Mouse (Mus musculus) olfactory bulb, adult 2 months (tissue): Measurements from ENCODE around the gene Slit3. TPM values are rescaled to one million over a fixed set of nuclear protein-coding genes. Genes with fewer than 3 reads are reported as not detected.

ENCODE experiments used
- H3K27ac ChIP-seq: fragments of 200-500 bp; 2 replicates; pipeline ENCODE4 v1.5.1; 2012; ENCODE audit warnings: low read depth, low read length; ENCODE audit not compliant: insufficient read depth
- H3K4me1 ChIP-seq: fragments of 200-500 bp; 2 replicates; pipeline ENCODE4 v1.6.1; 2012; ENCODE audit warnings: low read length; ENCODE audit not compliant: control insufficient read depth, insufficient read depth
- H3K4me3 ChIP-seq: fragments of 200-500 bp; 2 replicates; pipeline ENCODE4 v1.5.1; 2012; ENCODE audit warnings: mild to moderate bottlenecking, low read depth, low read length, moderate library complexity; ENCODE audit not compliant: insufficient read depth
- CTCF ChIP-seq: fragments of 200-500 bp; IDR thresholded peaks from 2 replicates; pipeline ENCODE4 v1.5.1; 2012; ENCODE audit warnings: low read depth, mild to moderate bottlenecking, low read length, moderate library complexity; ENCODE audit not compliant: insufficient read depth
- POLR2A ChIP-seq: fragments of 200-500 bp; IDR thresholded peaks from 2 replicates; pipeline ENCODE4 v1.6.1; 2012; ENCODE audit warnings: mild to moderate bottlenecking, low read depth, low read length, moderate library complexity; ENCODE audit not compliant: insufficient read depth
- WGBS: fragments of 180-500 bp; shearing (Covaris S2); methylation state at CpG from one replicate; pipeline ENCODE4 v1.1.7; 2018; 5-methylcytosine and 5-hydroxymethylcytosine counted together
- polyA plus RNA-seq: library from polyadenylated mRNA; stranded (reverse); fragments of >200 nt; gene quantifications from 2 replicates; pipeline ENCODE4 v1.2.4, GENCODE M21; 2012; ENCODE audit warnings: low replicate concordance; ENCODE audit not compliant: missing spikeins, insufficient read depth, insufficient read length

The Slit3 gene
- polyA plus RNA-seq, 1 experiment, result not detected

DNA sequence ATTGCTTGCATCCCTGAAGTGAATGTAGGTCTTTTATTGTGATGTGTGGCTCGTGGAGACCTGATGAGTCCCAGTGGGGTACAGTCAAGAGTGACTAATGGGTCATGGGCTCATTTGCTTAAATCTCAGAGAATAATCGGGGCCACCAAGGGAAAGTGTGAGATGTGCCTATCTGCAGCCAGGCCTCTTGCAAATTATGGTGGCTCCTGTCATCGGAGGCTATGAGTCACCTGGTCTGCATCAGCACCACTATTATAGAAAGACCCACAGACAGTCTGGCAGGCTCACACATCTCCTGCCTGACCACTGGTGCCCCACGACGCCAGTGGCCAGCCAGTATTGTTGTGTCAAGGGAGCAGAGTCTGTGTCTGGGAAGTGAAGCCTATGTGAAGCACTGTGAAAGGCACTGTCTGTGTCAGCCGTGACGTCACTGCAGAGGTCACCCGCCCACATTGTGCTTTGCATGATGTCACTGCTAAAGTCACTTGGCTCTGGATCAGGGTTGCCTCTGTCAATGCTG is 171.3 kb downstream of the Slit3 start:
- H3K4me1 ChIP-seq, result no peaks in the 10 kb centered on the region
- 80% methylated on average over 8 of the region's 8 CpGs for WGBS
- no peak for TF ChIP-seq POLR2A
- TF ChIP-seq CTCF, result no peak

DNA sequence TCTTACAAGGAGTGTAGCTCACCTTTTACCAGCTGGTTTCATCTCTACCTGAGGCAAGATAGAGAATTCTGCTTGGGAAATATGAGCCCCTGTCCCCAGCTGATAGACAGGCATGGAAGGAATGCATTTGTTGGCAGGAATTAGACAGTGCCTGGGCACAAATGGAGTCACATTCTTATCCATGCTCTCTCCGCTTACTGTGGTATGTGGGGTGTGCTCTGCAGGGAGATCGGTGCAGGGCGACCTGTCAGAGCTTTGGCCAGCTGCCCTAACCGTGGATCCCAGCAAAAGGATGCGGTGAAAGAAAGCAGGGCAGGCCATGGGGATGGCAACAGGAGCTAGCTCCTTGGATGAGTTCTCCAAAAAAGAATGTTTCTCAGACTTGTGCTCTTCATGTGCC is 172.2 kb downstream of the Slit3 start:
- no peak overlapping the region for H3K4me3 ChIP-seq
- WGBS, result 90% methylated on average over 5 of the region's 5 CpGs
- no peak for TF ChIP-seq POLR2A
- TF ChIP-seq CTCF, result no peak
- H3K4me1 ChIP-seq, result no peaks in the 10 kb centered on the region
- no peak overlapping the region for H3K27ac ChIP-seq

More for the DNA sequence above, 171.3 kb downstream of the Slit3 start:
- H3K27ac ChIP-seq, result no peak overlapping the region
- H3K4me3 ChIP-seq, result no peak overlapping the region

DNA sequence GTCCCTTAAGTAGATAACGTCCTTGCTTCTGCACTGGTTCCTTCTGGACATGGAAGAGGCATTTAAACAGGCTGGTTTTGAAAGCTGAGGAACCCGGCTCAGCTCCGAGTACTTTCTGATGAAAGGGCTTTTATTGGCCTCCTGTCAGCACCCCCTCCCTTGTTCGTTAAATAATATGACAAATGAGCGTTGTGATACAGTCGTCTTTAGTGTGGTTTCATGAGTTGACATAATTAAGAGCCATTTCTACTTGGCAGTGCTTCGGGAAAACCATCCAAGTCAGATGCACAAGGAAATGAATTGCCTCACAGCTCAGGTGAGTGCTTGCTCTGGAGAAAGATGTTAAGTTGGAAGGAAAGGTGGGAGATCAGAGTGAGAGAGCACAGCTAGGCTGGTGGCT is 173.6 kb downstream of the Slit3 start:
- H3K27ac ChIP-seq, result no peak overlapping the region
- WGBS, result 62% methylated on average over 7 of the region's 7 CpGs
- peaks cover 2% of the 10 kb centered on the region; the same call in 1 of the 2 replicates for H3K4me1 ChIP-seq
- no peak overlapping the region for H3K4me3 ChIP-seq
- TF ChIP-seq CTCF, result no peak
- TF ChIP-seq POLR2A, result no peak

DNA sequence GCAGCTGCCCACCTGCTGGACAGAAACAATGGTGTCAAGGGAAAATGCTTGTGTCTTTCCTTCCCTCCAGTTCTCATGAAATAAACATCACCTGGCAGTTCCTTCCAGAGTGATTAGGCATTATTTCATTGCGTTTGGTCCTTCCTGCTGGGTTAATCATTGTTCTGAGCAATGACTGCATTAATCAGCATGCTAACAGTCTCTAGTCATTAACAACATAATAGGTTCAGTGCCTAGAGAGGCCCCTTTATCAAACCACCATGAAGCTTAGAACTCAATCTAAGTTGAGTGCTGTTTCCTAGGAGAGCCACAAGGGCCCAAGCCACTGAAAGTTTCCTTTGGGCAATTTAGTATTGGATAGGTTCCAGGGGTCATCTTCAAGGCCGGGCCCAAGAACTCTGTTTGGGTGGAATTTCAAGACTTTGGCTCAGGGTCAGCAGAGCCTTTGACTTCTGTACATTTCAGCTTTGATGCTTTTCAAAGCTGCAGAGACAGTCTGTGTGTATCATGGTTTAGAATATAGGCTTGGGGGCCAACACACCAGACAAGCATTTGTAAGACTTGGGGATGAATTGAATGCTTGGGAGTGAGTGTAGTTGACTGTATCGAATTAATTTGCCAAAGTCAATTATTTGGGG is 174.3 kb downstream of the Slit3 start:
- 50% methylated on average over 3 of the region's 3 CpGs for WGBS
- H3K4me1 ChIP-seq, result peaks cover 8% of the 10 kb centered on the region
- H3K4me3 ChIP-seq, result no peak overlapping the region
- TF ChIP-seq POLR2A, result no peak
- no peak for TF ChIP-seq CTCF
- no peak overlapping the region for H3K27ac ChIP-seq

DNA sequence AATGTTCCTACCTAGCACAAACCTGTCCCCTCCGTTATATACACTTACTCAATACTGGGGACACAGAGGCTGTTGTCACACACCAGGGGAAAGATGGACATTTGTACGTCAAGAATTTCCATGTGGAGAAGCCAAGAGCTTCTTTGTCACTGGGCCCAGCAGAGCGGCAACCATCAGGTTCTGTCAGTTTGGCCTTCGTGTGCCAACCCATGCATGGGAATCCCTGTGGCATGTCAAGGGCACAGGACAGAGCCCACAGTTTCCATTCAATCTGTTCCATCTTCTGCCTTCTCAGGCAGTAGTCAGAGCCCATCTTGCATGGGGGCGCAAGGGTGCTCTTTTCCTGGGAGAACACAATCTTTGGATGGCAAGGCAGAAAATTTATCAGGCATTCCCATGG is 175.8 kb downstream of the Slit3 start:
- no peak for TF ChIP-seq CTCF
- no peak for TF ChIP-seq POLR2A
- Histone ChIP-seq H3K27ac (no peak overlapping the region), H3K4me1 (peaks cover 8% of the 10 kb centered on the region), H3K4me3 (no peak overlapping the region)
- WGBS, result 96% methylated on average over 5 of the region's 5 CpGs

DNA sequence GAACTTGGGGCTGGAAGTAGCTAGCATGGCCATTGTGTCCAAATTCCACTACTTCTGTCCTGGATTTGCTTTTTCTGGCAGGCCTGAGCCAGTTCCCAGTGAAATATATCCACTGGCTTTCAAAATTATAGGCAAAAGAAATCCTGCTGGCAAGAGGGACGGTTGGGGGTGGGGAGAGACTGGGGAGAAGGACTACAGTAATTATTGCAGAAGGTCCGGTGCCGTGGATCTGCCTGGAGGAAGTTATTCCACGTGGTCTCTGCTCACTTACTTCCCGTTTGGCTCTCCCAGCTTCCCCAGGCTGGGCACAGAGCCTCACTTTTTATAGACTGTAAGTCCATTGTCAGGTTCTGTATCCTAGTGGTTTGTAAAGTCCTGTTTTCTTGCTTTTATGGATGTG is 176.3 kb downstream of the Slit3 start:
- TF ChIP-seq POLR2A, result no peak
- TF ChIP-seq CTCF, result no peak
- WGBS, result 57% methylated on average over 5 of the region's 5 CpGs

DNA sequence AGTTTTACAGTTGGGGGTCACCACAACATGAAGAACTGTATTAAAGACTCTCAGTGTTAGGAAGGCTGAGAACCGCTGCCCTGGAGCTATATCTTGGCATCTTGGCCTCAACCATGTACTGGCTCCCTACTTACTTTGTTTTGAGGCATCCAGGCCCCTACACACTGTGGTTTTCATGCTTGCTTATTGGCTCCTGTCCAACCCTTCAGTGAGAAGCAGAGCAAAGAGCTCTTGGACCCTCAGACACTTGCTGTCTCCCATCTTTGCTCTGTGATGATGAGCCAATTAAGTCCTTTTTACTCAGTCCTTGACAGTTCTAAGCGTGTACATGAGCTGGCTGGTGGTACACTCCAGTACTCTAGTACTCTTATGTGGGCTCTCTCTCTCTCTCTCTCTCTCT is 177.5 kb downstream of the Slit3 start:
- H3K4me3 ChIP-seq, result no peak overlapping the region
- 87% methylated on average over 2 of the region's 2 CpGs for WGBS
- TF ChIP-seq CTCF (no peak), POLR2A (no peak)
- H3K4me1 ChIP-seq, result peaks cover 8% of the 10 kb centered on the region
- no peak overlapping the region for H3K27ac ChIP-seq

More for the DNA sequence above, 176.3 kb downstream of the Slit3 start:
- H3K4me3 ChIP-seq, result no peak overlapping the region
- H3K4me1 ChIP-seq, result peaks cover 8% of the 10 kb centered on the region
- H3K27ac ChIP-seq, result no peak overlapping the region

DNA sequence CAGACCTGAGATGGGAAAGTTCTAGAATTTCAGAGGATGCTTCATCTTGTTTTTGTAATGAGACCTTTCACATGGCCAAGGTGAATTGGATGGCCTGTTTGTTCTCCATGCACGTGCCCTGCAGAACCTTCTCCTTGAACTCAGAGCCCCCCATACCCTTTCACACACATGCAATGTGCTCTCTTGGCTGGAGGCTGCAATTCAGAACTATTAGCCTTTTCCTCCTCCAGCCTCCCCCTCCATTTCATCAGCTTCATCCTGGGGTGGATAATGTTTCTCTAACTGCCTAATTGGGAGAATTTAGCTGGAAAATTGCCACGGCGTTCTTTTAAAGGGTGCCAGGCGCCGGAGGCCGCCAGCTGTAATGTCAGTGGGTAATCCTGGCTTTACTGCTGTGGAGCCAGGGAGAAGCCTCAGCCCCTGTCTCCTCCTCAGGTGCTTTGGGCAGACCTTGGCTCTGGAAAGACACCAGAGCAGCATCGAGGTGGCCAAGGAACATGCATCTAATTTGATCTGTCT is 178.9 kb downstream of the Slit3 start:
- H3K4me1 ChIP-seq, result peaks cover 8% of the 10 kb centered on the region
- no peak overlapping the region for H3K27ac ChIP-seq
- WGBS, result 18% methylated on average over 7 of the region's 7 CpGs
- TF ChIP-seq CTCF, result no peak
- TF ChIP-seq POLR2A, result no peak
- no peak overlapping the region for H3K4me3 ChIP-seq

DNA sequence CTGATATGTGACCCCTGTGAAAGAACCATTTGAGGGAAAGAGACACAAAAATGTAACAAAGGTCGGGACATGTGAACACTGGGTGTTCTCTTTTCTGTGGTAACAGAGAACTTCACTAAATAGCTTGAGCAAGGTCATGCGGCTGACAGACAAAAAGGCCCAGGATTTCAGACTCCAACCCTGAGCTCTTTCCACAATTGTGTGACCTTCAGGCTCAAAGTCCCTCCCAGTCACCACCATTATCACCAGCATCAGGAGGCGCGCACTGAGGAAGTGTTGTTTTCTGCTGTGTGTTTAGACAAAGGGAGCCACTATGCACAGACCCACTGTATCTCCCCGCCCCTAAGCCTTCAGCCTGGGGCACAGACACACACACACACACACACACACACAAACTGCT is 181.2 kb downstream of the Slit3 start:
- WGBS, result 96% methylated on average over 5 of the region's 5 CpGs
- H3K4me1 ChIP-seq, result peaks cover 10% of the 10 kb centered on the region
- TF ChIP-seq CTCF, result no peak
- TF ChIP-seq POLR2A, result no peak
- no peak overlapping the region for H3K27ac ChIP-seq
- no peak overlapping the region for H3K4me3 ChIP-seq
